ENCODE assay signal across 16 mouse cellular contexts in genomic region chr19:56915084-56915483, GRCm38 (mm10). TPM values are rescaled to one million over a fixed set of nuclear protein-coding genes. Genes with fewer than 3 reads are reported as not detected.
DNase-seq lines count a peak whose midpoint lies in the region; ATAC-seq and TF ChIP-seq lines count a peak whose summit lies in the region.
"Had no signal": no experiment of that assay in that cellular context is flagged by ENCODE, and none has a peak within 500 bp of the region (broad histone marks: within the 10 kb centered on the region; RNA-seq: fewer than 3 reads in every experiment).

No protein-coding gene starts in this region.

- H3K4me1 ChIP-seq in hindbrain, embryonic 10.5 days (replicated peaks) = peaks cover 9% of the 10 kb centered on the region; the same call in 1 of the 2 replicates
- no peaks in the 10 kb centered on the region for H3K4me1 ChIP-seq in hindbrain, embryonic 12.5 days
- H3K4me1 ChIP-seq in lung, adult 2 months (ENCODE audit: control insufficient read depth, insufficient read depth, low read length) = no peaks in the 10 kb centered on the region
- no peaks in the 10 kb centered on the region for H3K4me1 ChIP-seq in stomach, postnatal 0 days (replicated peaks; ENCODE audit: control insufficient read depth, insufficient read depth)
- H3K4me1 ChIP-seq: midbrain, embryonic 12.5 days had no signal

- peak overlapping the region; percentile 59; the same call in 1 of the 2 replicates for H3K27ac ChIP-seq in hindbrain, embryonic 10.5 days
- H3K27ac ChIP-seq in hindbrain, embryonic 12.5 days = no peak overlapping the region
- peak overlapping the region; percentile 56 for H3K27ac ChIP-seq in stomach, postnatal 0 days (replicated peaks)
- H3K27ac ChIP-seq: hindbrain, embryonic 13.5 days; left cerebral cortex, adult 2 months; midbrain, embryonic 12.5 days had no signal

- TF ChIP-seq POLR2A in lung, adult 2 months (IDR thresholded peaks at IDR 0.05; ENCODE audit: borderline replicate concordance, extremely low read depth, low read depth, low read length) = no peak

- DNase-seq in hindbrain, embryonic 10.5 days (ENCODE audit: low spot score) = peak; percentile 19
- DNase-seq in kidney, adult 8-10 months = peak; percentile 71 to 90
- DNase-seq in lung, adult 2 months = peak; percentile 67
- peak; percentile 61 for DNase-seq in stomach, postnatal 0 days (ENCODE audit: low spot score)
- no peak for DNase-seq in testis, postnatal 10 days (ENCODE audit: low spot score)
- DNase-seq in adrenal gland, postnatal 36 days = no peak
- no peak for DNase-seq in adrenal gland, adult 18-20 months (ENCODE audit: low spot score in 2 of 2)
- DNase-seq: adrenal gland, postnatal 25 days; cerebellum, adult 9-11 months had no signal

- peaks cover 7% of the 10 kb centered on the region for H3K36me3 ChIP-seq in hindbrain, embryonic 10.5 days
- no peaks in the 10 kb centered on the region for H3K36me3 ChIP-seq in hindbrain, embryonic 12.5 days
- H3K36me3 ChIP-seq in stomach, postnatal 0 days (ENCODE audit: control insufficient read depth, insufficient read depth, low read length) = peaks cover 3% of the 10 kb centered on the region; the same call in 1 of the 2 replicates
- H3K36me3 ChIP-seq: midbrain, embryonic 12.5 days had no signal

- TF ChIP-seq EP300 in stomach, postnatal 0 days (optimal IDR thresholded peaks at IDR 0.05) = peak; percentile 80

- no peak overlapping the region for H3K4me2 ChIP-seq in hindbrain, embryonic 12.5 days (replicated peaks)
- H3K4me2 ChIP-seq in stomach, postnatal 0 days (replicated peaks; ENCODE audit: low read depth) = no peak overlapping the region
- H3K4me2 ChIP-seq: heart, embryonic 11.5 days; hindbrain, embryonic 13.5 days; midbrain, embryonic 12.5 days had no signal

- no peaks in the 10 kb centered on the region for H3K27me3 ChIP-seq in hindbrain, embryonic 10.5 days (ENCODE audit: insufficient read depth, poor library complexity, severe bottlenecking)
- no peaks in the 10 kb centered on the region for H3K27me3 ChIP-seq in hindbrain, embryonic 12.5 days
- no peaks in the 10 kb centered on the region for H3K27me3 ChIP-seq in stomach, postnatal 0 days (ENCODE audit: control insufficient read depth, insufficient read depth, low read length)
- H3K27me3 ChIP-seq: hindbrain, embryonic 13.5 days had no signal

- H3K9ac ChIP-seq in hindbrain, embryonic 12.5 days = no peak overlapping the region
- H3K9ac ChIP-seq in stomach, postnatal 0 days (ENCODE audit: low read length) = no peak overlapping the region
- H3K9ac ChIP-seq: hindbrain, embryonic 13.5 days; midbrain, embryonic 12.5 days had no signal

- 58% methylated on average over 6 of the region's 6 CpGs for WGBS in hindbrain, embryonic 10.5 days
- 55% methylated on average over 6 of the region's 6 CpGs for WGBS in hindbrain, embryonic 12.5 days
- WGBS in lung, adult 2 months = 63% methylated on average over 6 of the region's 6 CpGs
- 50% methylated on average over 6 of the region's 6 CpGs for WGBS in stomach, postnatal 0 days

- H3K9me3 ChIP-seq in hindbrain, embryonic 10.5 days = 0 out of 2 replicates have a peak, but pooled peaks cover 4% of the 10 kb centered on the region
- H3K9me3 ChIP-seq in hindbrain, embryonic 12.5 days (replicated peaks) = no peaks in the 10 kb centered on the region
- H3K9me3 ChIP-seq in stomach, postnatal 0 days (ENCODE audit: control insufficient read depth, low read length) = 0 out of 2 replicates have a peak, but pooled peaks cover 3% of the 10 kb centered on the region
- H3K9me3 ChIP-seq: hindbrain, embryonic 13.5 days had no signal

- no peak for TF ChIP-seq CTCF in lung, adult 2 months (IDR thresholded peaks at IDR 0.05; ENCODE audit: insufficient read depth, low read length)
- TF ChIP-seq CTCF in stomach, postnatal 0 days (IDR thresholded peaks at IDR 0.05; ENCODE audit: low read depth) = no peak

- ATAC-seq in hindbrain, embryonic 12.5 days (ENCODE audit: low FRiP score) = no peak
- ATAC-seq in stomach, postnatal 0 days (ENCODE audit: low FRiP score, low TSS enrichment) = peak; percentile 57

- H3K4me3 ChIP-seq in hindbrain, embryonic 10.5 days = no peak overlapping the region
- no peak overlapping the region for H3K4me3 ChIP-seq in hindbrain, embryonic 12.5 days
- no peak overlapping the region for H3K4me3 ChIP-seq in lung, adult 2 months (replicated peaks; ENCODE audit: extremely low read depth, low read depth, low read length)
- H3K4me3 ChIP-seq in stomach, postnatal 0 days (ENCODE audit: low read depth, low read length) = no peak overlapping the region
- H3K4me3 ChIP-seq: erythroblast, embryonic 14.5 days; hindbrain, embryonic 13.5 days; left cerebral cortex, adult 2 months; midbrain, embryonic 12.5 days had no signal

RNA-seq across cellular contexts. Expression of gene Vwa2, which starts 41.0 kb away (rescaled TPM):
- polyA plus RNA-seq in hindbrain, embryonic 10.5 days (2016; fragmentation: Nextera tagmentation; extraction: Ambion mirVana) = 0.65 and 2.5 TPM in 2 replicates
- 2.0 and 3.0 TPM in 2 replicates for polyA plus RNA-seq in hindbrain, embryonic 12.5 days (2016; fragmentation: Nextera tagmentation; extraction: Ambion mirVana)
- polyA plus RNA-seq in lung, adult 2 months (2012; rRNA removed) = 0.12 and 0.22 TPM in 2 replicates
- polyA plus RNA-seq in stomach, postnatal 0 days (2015; fragmentation: Nextera tagmentation; extraction: Ambion mirVana) = 0.99 and 1.0 TPM in 2 replicates
- not detected for total RNA-seq in adrenal gland, postnatal 36 days (2021)
- total RNA-seq in adrenal gland, adult 18-20 months (2021) = not detected
- total RNA-seq: adrenal gland, postnatal 25 days; left cerebral cortex, adult 2 months; liver, adult 2 months had no signal
- polyA plus RNA-seq: erythroblast, embryonic 14.5 days; liver, adult 2 months had no signal

Comparison
In these comparisons a context has a peak if more than half of its experiments do, and no peak if none do; other contexts are left out.
1. DNase-seq: peak in hindbrain, embryonic 10.5 days (single experiment), kidney, adult 8-10 months (2 of 2), lung, adult 2 months (single experiment) and stomach, postnatal 0 days (single experiment); none in testis, postnatal 10 days (single experiment), adrenal gland, postnatal 36 days (0 of 2) and adrenal gland, adult 18-20 months (0 of 2).